Mouse (Mus musculus): ENCODE measurements at regions not wholly inside any gene's neighbourhood (a gene's known extent, or its start where the extent isn't known, plus 50 kb on each side); places are given as distances from the start of the nearest gene placed in this dataset.

- TF ChIP-seq POLR2A (IDR thresholded peaks at IDR 0.05; ENCODE audit: low read depth, low read length) (no peak), CTCF (conservative IDR thresholded peaks at IDR 0.05; ENCODE audit: insufficient read depth, insufficient read length, low read depth, low read length) (peak; percentile 66)
Observed at GRCm38 (mm10) chr3:134629166-134630134, 199.4 kb upstream of the Tacr3 start.

Data from kidney, adult 2 months (tissue).